Mouse (Mus musculus): ENCODE results near the gene Plgrkt. TPM values are rescaled to one million over a fixed set of nuclear protein-coding genes. Genes with fewer than 3 reads are reported as not detected.

Plgrkt gene
- polyA plus RNA-seq, 1 experiment from 2014 or later: 74.6 TPM

GRCm38 (mm10) chr19:29399786-29400185, 32.6 kb upstream of the Plgrkt start:
- Histone ChIP-seq H3K27me3 (no peaks in the 10 kb centered on the region), H3K9me3 (no peaks in the 10 kb centered on the region), H3K36me3 (no peaks in the 10 kb centered on the region), H3K4me3 (no peak overlapping the region), H3K4me2 (no peak overlapping the region), H3K27ac (replicated peaks) (no peak overlapping the region), H3K9ac (no peak overlapping the region), H3K4me1 (replicated peaks) (no peaks in the 10 kb centered on the region)
- WGBS: 95% methylated on average over 4 of the region's 4 CpGs
- no peak for ATAC-seq (ENCODE audit: low FRiP score, low read depth)

GRCm38 (mm10) chr19:29396353-29396752, 29.2 kb upstream of the Plgrkt start:
- H3K4me2 ChIP-seq: no peak overlapping the region
- no peak overlapping the region for H3K4me3 ChIP-seq
- no peaks in the 10 kb centered on the region for H3K9me3 ChIP-seq
- H3K27ac ChIP-seq (replicated peaks): no peak overlapping the region
- WGBS: 83% methylated on average over 1 of the region's 1 CpGs
- H3K9ac ChIP-seq: no peak overlapping the region
- no peaks in the 10 kb centered on the region for H3K36me3 ChIP-seq
- no peaks in the 10 kb centered on the region for H3K4me1 ChIP-seq (replicated peaks)
- no peaks in the 10 kb centered on the region for H3K27me3 ChIP-seq
- no peak for ATAC-seq (ENCODE audit: low FRiP score, low read depth)

GRCm38 (mm10) chr19:29394721-29395120, 27.5 kb upstream of the Plgrkt start:
- 95% methylated on average over 2 of the region's 2 CpGs for WGBS

GRCm38 (mm10) chr19:29393333-29393732, 26.1 kb upstream of the Plgrkt start:
- ATAC-seq (ENCODE audit: low FRiP score, low read depth): no peak
- Histone ChIP-seq H3K9me3 (no peaks in the 10 kb centered on the region), H3K9ac (no peak overlapping the region), H3K27ac (replicated peaks) (no peak overlapping the region), H3K4me1 (replicated peaks) (no peaks in the 10 kb centered on the region), H3K36me3 (no peaks in the 10 kb centered on the region), H3K4me2 (no peak overlapping the region), H3K4me3 (no peak overlapping the region), H3K27me3 (no peaks in the 10 kb centered on the region)
- 91% methylated on average over 9 of the region's 9 CpGs for WGBS

More at GRCm38 (mm10) chr19:29394721-29395120, 27.5 kb upstream of the Plgrkt start:
- H3K27ac ChIP-seq (replicated peaks): no peak overlapping the region
- H3K27me3 ChIP-seq: no peaks in the 10 kb centered on the region
- no peaks in the 10 kb centered on the region for H3K4me1 ChIP-seq (replicated peaks)
- H3K9me3 ChIP-seq: no peaks in the 10 kb centered on the region
- no peak for ATAC-seq (ENCODE audit: low FRiP score, low read depth)
- no peak overlapping the region for H3K4me2 ChIP-seq
- no peak overlapping the region for H3K9ac ChIP-seq
- no peaks in the 10 kb centered on the region for H3K36me3 ChIP-seq
- no peak overlapping the region for H3K4me3 ChIP-seq

- 87% methylated on average over 4 of the region's 4 CpGs for WGBS
- Histone ChIP-seq H3K36me3 (no peaks in the 10 kb centered on the region), H3K27ac (replicated peaks) (no peak overlapping the region), H3K4me1 (replicated peaks) (no peaks in the 10 kb centered on the region), H3K9me3 (no peaks in the 10 kb centered on the region), H3K4me3 (no peak overlapping the region), H3K27me3 (no peaks in the 10 kb centered on the region), H3K9ac (no peak overlapping the region), H3K4me2 (no peak overlapping the region)
- ATAC-seq (ENCODE audit: low FRiP score, low read depth): no peak
Measured at GRCm38 (mm10) chr19:29391279-29391678, 24.1 kb upstream of the Plgrkt start.

GRCm38 (mm10) chr19:29390483-29390882, 23.3 kb upstream of the Plgrkt start:
- Histone ChIP-seq H3K4me3 (no peak overlapping the region), H3K4me1 (replicated peaks) (no peaks in the 10 kb centered on the region), H3K4me2 (no peak overlapping the region), H3K27ac (replicated peaks) (no peak overlapping the region), H3K27me3 (no peaks in the 10 kb centered on the region), H3K9ac (no peak overlapping the region), H3K9me3 (no peaks in the 10 kb centered on the region), H3K36me3 (no peaks in the 10 kb centered on the region)
- WGBS: 92% methylated on average over 5 of the region's 5 CpGs
- ATAC-seq (ENCODE audit: low FRiP score, low read depth): no peak

- Histone ChIP-seq H3K4me1 (replicated peaks) (no peaks in the 10 kb centered on the region), H3K9ac (no peak overlapping the region), H3K4me3 (no peak overlapping the region), H3K9me3 (no peaks in the 10 kb centered on the region), H3K4me2 (no peak overlapping the region), H3K27ac (replicated peaks) (no peak overlapping the region), H3K27me3 (no peaks in the 10 kb centered on the region), H3K36me3 (no peaks in the 10 kb centered on the region)
- no peak for ATAC-seq (ENCODE audit: low FRiP score, low read depth)
- WGBS: 89% methylated on average over 1 of the region's 1 CpGs
Measured at GRCm38 (mm10) chr19:29388818-29389217, 21.6 kb upstream of the Plgrkt start.

GRCm38 (mm10) chr19:29385822-29386221, 18.6 kb upstream of the Plgrkt start:
- Histone ChIP-seq H3K4me1 (replicated peaks) (no peaks in the 10 kb centered on the region), H3K27ac (replicated peaks) (no peak overlapping the region), H3K9ac (no peak overlapping the region), H3K27me3 (no peaks in the 10 kb centered on the region), H3K36me3 (no peaks in the 10 kb centered on the region), H3K9me3 (no peaks in the 10 kb centered on the region), H3K4me2 (no peak overlapping the region), H3K4me3 (no peak overlapping the region)
- 79% methylated on average over 4 of the region's 4 CpGs for WGBS
- ATAC-seq (ENCODE audit: low FRiP score, low read depth): no peak

- H3K27me3 ChIP-seq: no peaks in the 10 kb centered on the region
- H3K9ac ChIP-seq: no peak overlapping the region
- H3K4me2 ChIP-seq: no peak overlapping the region
- WGBS: 88% methylated on average over 6 of the region's 6 CpGs
- ATAC-seq (ENCODE audit: low FRiP score, low read depth): no peak
- no peaks in the 10 kb centered on the region for H3K36me3 ChIP-seq
- no peaks in the 10 kb centered on the region for H3K9me3 ChIP-seq
- H3K27ac ChIP-seq (replicated peaks): no peak overlapping the region
- H3K4me1 ChIP-seq (replicated peaks): no peaks in the 10 kb centered on the region
- H3K4me3 ChIP-seq: no peak overlapping the region
Measured at GRCm38 (mm10) chr19:29384994-29385393, 17.8 kb upstream of the Plgrkt start.

GRCm38 (mm10) chr19:29384412-29384811, 17.2 kb upstream of the Plgrkt start:
- H3K4me3 ChIP-seq: no peak overlapping the region
- no peaks in the 10 kb centered on the region for H3K4me1 ChIP-seq (replicated peaks)
- ATAC-seq (ENCODE audit: low FRiP score, low read depth): no peak
- H3K27me3 ChIP-seq: no peaks in the 10 kb centered on the region
- no peak overlapping the region for H3K4me2 ChIP-seq
- H3K9me3 ChIP-seq: no peaks in the 10 kb centered on the region
- 91% methylated on average over 9 of the region's 9 CpGs for WGBS
- H3K9ac ChIP-seq: no peak overlapping the region
- no peaks in the 10 kb centered on the region for H3K36me3 ChIP-seq
- no peak overlapping the region for H3K27ac ChIP-seq (replicated peaks)

GRCm38 (mm10) chr19:29383368-29383767, 16.2 kb upstream of the Plgrkt start:
- Histone ChIP-seq H3K4me3 (no peak overlapping the region), H3K9ac (no peak overlapping the region), H3K27me3 (no peaks in the 10 kb centered on the region), H3K4me1 (replicated peaks) (no peaks in the 10 kb centered on the region), H3K36me3 (no peaks in the 10 kb centered on the region), H3K4me2 (no peak overlapping the region), H3K27ac (replicated peaks) (no peak overlapping the region), H3K9me3 (no peaks in the 10 kb centered on the region)
- ATAC-seq (ENCODE audit: low FRiP score, low read depth): no peak
- 94% methylated on average over 5 of the region's 5 CpGs for WGBS

GRCm38 (mm10) chr19:29379839-29380603, 12.8 kb upstream of the Plgrkt start:
- Histone ChIP-seq H3K36me3 (no peaks in the 10 kb centered on the region), H3K4me2 (no peak overlapping the region), H3K4me3 (no peak overlapping the region), H3K9ac (no peak overlapping the region), H3K9me3 (no peaks in the 10 kb centered on the region), H3K27me3 (no peaks in the 10 kb centered on the region), H3K4me1 (replicated peaks) (no peaks in the 10 kb centered on the region), H3K27ac (replicated peaks) (no peak overlapping the region)
- ATAC-seq (ENCODE audit: low FRiP score, low read depth): no peak
- 94% methylated on average over 14 of the region's 14 CpGs for WGBS

- WGBS: 76% methylated on average over 3 of the region's 3 CpGs
- H3K4me3 ChIP-seq: no peak overlapping the region
- H3K27me3 ChIP-seq: no peaks in the 10 kb centered on the region
- no peak overlapping the region for H3K27ac ChIP-seq (replicated peaks)
- ATAC-seq (ENCODE audit: low FRiP score, low read depth): no peak
- no peak overlapping the region for H3K4me2 ChIP-seq
- H3K9me3 ChIP-seq: no peaks in the 10 kb centered on the region
- no peaks in the 10 kb centered on the region for H3K4me1 ChIP-seq (replicated peaks)
- no peak overlapping the region for H3K9ac ChIP-seq
- H3K36me3 ChIP-seq: no peaks in the 10 kb centered on the region
Measured at GRCm38 (mm10) chr19:29376382-29376781, 9.2 kb upstream of the Plgrkt start.
